Mouse (Mus musculus): ENCODE data around the gene Sh3bp5.

- no peak for TF ChIP-seq CHD2 (IDR thresholded peaks at IDR 0.05; ENCODE audit: low read length)
- no peak for TF ChIP-seq TAL1 (IDR thresholded peaks at IDR 0.05; ENCODE audit: low read length)
- peak in 2 of 3 experiments; percentile 7 to 53; a peak in 2 of 6 replicates for TF ChIP-seq CTCF (IDR thresholded peaks at IDR 0.05 in 2 of 3, conservative IDR thresholded peaks at IDR 0.05 in 1 of 3; ENCODE audit: control insufficient read depth in 1 of 3, insufficient read depth in 1 of 3, low read depth in 2 of 3, low read length in 3 of 3, poor library complexity in 1 of 3, severe bottlenecking in 1 of 3)
- TF ChIP-seq MYC (IDR thresholded peaks at IDR 0.05; ENCODE audit: low read depth, low read length): no peak
- no peak for TF ChIP-seq MEF2A (IDR thresholded peaks at IDR 0.05; ENCODE audit: extremely low read depth, insufficient replicate concordance, low read depth, low read length, poor library complexity, severe bottlenecking)
- no peak for TF ChIP-seq MAFK (IDR thresholded peaks at IDR 0.05; ENCODE audit: borderline replicate concordance, low read depth, low read length)
- TF ChIP-seq POLR2AphosphoS5 (IDR thresholded peaks at IDR 0.05; ENCODE audit: borderline replicate concordance, low read depth, low read length): no peak
- TF ChIP-seq GATA1 (IDR thresholded peaks at IDR 0.05; ENCODE audit: low read depth, low read length): no peak
- no peak for TF ChIP-seq TBP (IDR thresholded peaks at IDR 0.05; ENCODE audit: low read depth, low read length)
- TF ChIP-seq USF2 (IDR thresholded peaks at IDR 0.05; ENCODE audit: borderline replicate concordance in 1 of 2, insufficient read depth in 1 of 2, low read depth in 1 of 2, low read length in 2 of 2): no peak
- no peak for TF ChIP-seq ZC3H11A (IDR thresholded peaks at IDR 0.05; ENCODE audit: low read depth, low read length)
- no peak for TF ChIP-seq POLR2A (IDR thresholded peaks at IDR 0.05; ENCODE audit: control insufficient read depth in 1 of 2, insufficient read depth in 1 of 2, low read depth in 1 of 2, low read length in 2 of 2, poor library complexity in 1 of 2)
- TF ChIP-seq HCFC1 (IDR thresholded peaks at IDR 0.05; ENCODE audit: low read depth, low read length): no peak
Measured at GRCm38 (mm10) chr14:31327681-31328080, 108.2 kb downstream of the Sh3bp5 start.

Measured in MEL (cell line).